Mouse (Mus musculus) ES-Bruce4 (cell line): Measurements from ENCODE around the gene Wdfy3.

Experiments
- CTCF ChIP-seq: IDR thresholded peaks from one replicate; pipeline ENCODE4 v1.8.1; 2011; ENCODE audit warnings: low read depth, low read length
- POLR2A ChIP-seq: IDR thresholded peaks from one replicate; pipeline ENCODE4 v1.8.1; 2011; ENCODE audit warnings: low read length; ENCODE audit not compliant: insufficient read depth

GRCm38 (mm10) chr5:101854667-101855066, 215.1 kb downstream of the Wdfy3 start:
- peak; percentile 98 for TF ChIP-seq CTCF
- TF ChIP-seq POLR2A = no peak
